Mouse (Mus musculus) hindbrain, embryonic 13.5 days (tissue): ENCODE measurements around the gene Trim50. TPM values are rescaled to one million over a fixed set of nuclear protein-coding genes. Genes with fewer than 3 reads are reported as not detected.

Experiments
- ATAC-seq: fragments of 200-750 bp; cut with Nextera tagmentation; 2 replicates; pipeline ENCODE4 v1.8.0; 2017; ENCODE audit warnings: moderate TSS enrichment; ENCODE audit not compliant: low FRiP score
- H3K27ac ChIP-seq: fragments of 300-500 bp; sonication (generic); 2 replicates; pipeline ENCODE4 v1.5.1; 2015; ENCODE audit warnings: inconsistent platforms, mild to moderate bottlenecking, moderate library complexity
- H3K27me3 ChIP-seq: fragments of 300-500 bp; sonication (generic); 2 replicates; pipeline ENCODE4 v1.6.1; 2015; ENCODE audit warnings: mild to moderate bottlenecking, inconsistent platforms
- H3K36me3 ChIP-seq: fragments of 300-500 bp; sonication (generic); 2 replicates; pipeline ENCODE4 v1.6.1; 2015; ENCODE audit warnings: mild to moderate bottlenecking, inconsistent platforms
- H3K4me1 ChIP-seq: fragments of 300-500 bp; sonication (generic); replicated peaks from 2 replicates; pipeline ENCODE4 v1.6.1; 2015; ENCODE audit warnings: inconsistent platforms
- H3K4me2 ChIP-seq: fragments of 300-500 bp; sonication (generic); 2 replicates; pipeline ENCODE4 v1.6.1; 2015; ENCODE audit warnings: inconsistent platforms, mild to moderate bottlenecking, moderate library complexity
- H3K4me3 ChIP-seq: fragments of 300-500 bp; sonication (generic); 2 replicates; pipeline ENCODE4 v1.5.1; 2015; ENCODE audit warnings: mild to moderate bottlenecking, inconsistent platforms
- H3K9ac ChIP-seq: fragments of 300-500 bp; sonication (generic); 2 replicates; pipeline ENCODE4 v1.6.1; 2015; ENCODE audit warnings: mild to moderate bottlenecking, inconsistent platforms
- H3K9me3 ChIP-seq: fragments of 300-500 bp; sonication (generic); 2 replicates; pipeline ENCODE4 v1.6.1; 2016; ENCODE audit warnings: inconsistent platforms
- WGBS: fragments of 180-500 bp; shearing (Covaris S2); methylation state at CpG from one replicate; pipeline ENCODE4 v1.1.7; 2015; 5-methylcytosine and 5-hydroxymethylcytosine counted together
- polyA plus RNA-seq: library from polyadenylated mRNA; unstranded; fragments of >200 nt; fragmentation: Nextera tagmentation; extraction: Ambion mirVana; gene quantifications from 2 replicates; pipeline ENCODE4 v1.2.1, GENCODE M21; 2015

Gene Trim50
- not detected in 2 replicates for polyA plus RNA-seq

DNA sequence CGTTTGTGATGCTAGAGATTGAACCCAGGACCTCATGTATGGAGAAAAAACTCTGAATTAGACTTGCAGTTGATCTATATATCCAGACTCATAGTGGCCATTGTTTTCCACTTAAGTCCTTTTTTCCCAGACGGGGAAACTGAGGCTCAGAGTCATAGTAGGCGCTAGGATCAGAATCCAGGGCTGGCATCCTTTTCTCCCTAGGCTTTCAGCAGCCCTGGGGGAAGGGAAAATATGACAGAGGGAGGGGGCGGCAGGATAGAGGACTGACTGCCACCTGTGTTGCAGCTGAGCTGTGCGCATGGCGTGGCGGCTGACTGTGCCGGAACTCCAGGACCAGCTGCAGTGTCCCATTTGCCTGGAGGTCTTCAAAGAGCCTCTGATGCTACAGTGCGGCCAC is at the start of gene Trim50:
Trim50 (plus strand) TSS at position 301 of the 400 bp plus-strand sequence.
- Histone ChIP-seq H3K36me3 (no peaks in the 10 kb centered on the region), H3K27me3 (peaks cover 22% of the 10 kb centered on the region), H3K4me1 (no peaks in the 10 kb centered on the region), H3K4me3 (no peak within 1 kb of the TSS), H3K4me2 (no peak within 1 kb of the TSS), H3K9me3 (peaks cover 3% of the 10 kb centered on the region; the same call in 1 of the 2 replicates), H3K27ac (no peak within 1 kb of the TSS), H3K9ac (no peak within 1 kb of the TSS)
- WGBS, result 55% methylated on average over 9 of the region's 9 CpGs
- no peak for ATAC-seq

DNA sequence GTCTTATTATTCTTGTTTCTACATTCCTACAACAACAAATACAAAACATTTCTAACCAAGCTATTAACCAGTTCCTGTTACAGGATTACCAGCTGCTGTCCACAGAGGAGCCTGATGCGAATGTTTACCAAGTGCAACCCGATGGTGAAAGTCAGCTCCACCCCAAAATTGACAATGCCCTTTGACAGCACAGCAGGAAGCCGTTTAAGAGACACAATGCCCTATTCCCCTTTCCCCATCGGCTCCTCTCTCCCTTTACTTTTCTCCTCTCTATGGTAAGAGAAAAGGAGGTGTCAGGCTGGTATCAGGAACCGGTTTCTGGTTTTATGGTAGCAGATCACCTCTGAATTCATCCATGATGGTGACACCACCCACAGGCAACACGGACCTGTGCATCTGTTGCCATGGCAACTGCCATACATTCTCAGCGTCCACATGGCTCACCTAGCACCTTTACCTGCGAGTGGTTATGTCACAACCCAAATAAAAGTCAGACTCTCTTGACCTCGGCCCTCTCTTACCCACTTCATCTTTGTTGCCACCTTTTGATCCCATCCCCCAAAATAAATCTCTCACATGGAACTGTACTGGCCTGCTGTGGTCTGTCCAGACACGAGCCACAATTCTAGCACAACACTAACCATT is 46.7 kb upstream of the Trim50 start:
- Histone ChIP-seq H3K27me3 (peaks cover 7% of the 10 kb centered on the region; the same call in 1 of the 2 replicates), H3K4me3 (no peak overlapping the region), H3K9ac (no peak overlapping the region), H3K9me3 (no peaks in the 10 kb centered on the region), H3K4me1 (no peaks in the 10 kb centered on the region), H3K4me2 (no peak overlapping the region), H3K27ac (no peak overlapping the region), H3K36me3 (no peaks in the 10 kb centered on the region)
- no peak for ATAC-seq
- WGBS, result 45% methylated on average over 10 of the region's 10 CpGs

DNA sequence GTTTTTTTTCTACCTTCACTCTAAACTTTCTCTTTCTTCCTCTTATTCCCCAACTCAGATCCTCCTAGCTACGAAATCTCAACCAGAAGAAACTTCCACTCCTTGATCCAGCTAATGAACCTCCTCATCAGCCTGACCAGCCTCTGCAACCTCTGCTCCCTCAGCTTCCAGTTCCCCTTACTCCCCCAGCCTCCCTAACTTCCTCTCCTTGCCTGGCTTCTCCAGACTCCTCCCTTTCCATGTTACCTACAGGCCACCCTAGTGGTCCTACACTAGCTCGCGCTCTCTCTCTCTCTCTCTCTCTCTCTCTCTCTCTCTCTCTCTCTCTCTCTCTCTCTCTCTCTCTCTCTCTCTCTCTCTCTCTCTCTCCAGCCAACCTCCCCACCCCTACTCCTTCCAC is 36.9 kb upstream of the Trim50 start:
- no peak overlapping the region for H3K4me3 ChIP-seq
- no peak overlapping the region for H3K9ac ChIP-seq
- no peak overlapping the region for H3K27ac ChIP-seq
- H3K27me3 ChIP-seq, result 0 out of 2 replicates have a peak, but pooled peaks cover 4% of the 10 kb centered on the region
- no peaks in the 10 kb centered on the region for H3K4me1 ChIP-seq
- no peaks in the 10 kb centered on the region for H3K36me3 ChIP-seq
- WGBS, result 68% methylated on average over 3 of the region's 3 CpGs
- no peaks in the 10 kb centered on the region for H3K9me3 ChIP-seq
- no peak overlapping the region for H3K4me2 ChIP-seq
- ATAC-seq, result no peak

DNA sequence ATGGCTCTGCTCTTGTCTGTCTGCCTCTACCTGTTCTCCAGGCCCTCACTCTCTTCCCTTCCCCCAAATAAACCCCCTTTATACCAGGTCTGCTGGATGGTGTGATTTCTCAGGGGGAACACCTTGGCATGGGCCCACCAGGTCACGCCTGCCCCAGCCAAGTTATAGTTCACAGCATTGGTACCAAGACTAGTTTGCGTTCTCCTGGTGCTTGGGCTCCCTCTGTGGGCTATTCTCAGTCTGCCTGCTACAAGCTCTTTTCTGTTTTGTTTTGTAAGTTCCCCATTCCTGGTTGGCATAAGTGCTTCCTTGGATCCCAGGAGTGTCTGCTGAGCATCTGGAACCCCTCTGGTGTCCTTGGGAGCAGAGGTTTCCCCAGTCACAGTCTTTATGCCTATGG is 33.2 kb upstream of the Trim50 start:
- no peak overlapping the region for H3K9ac ChIP-seq
- no peak overlapping the region for H3K4me2 ChIP-seq
- no peaks in the 10 kb centered on the region for H3K27me3 ChIP-seq
- H3K27ac ChIP-seq, result no peak overlapping the region
- no peaks in the 10 kb centered on the region for H3K9me3 ChIP-seq
- no peaks in the 10 kb centered on the region for H3K4me1 ChIP-seq
- H3K4me3 ChIP-seq, result no peak overlapping the region
- no peaks in the 10 kb centered on the region for H3K36me3 ChIP-seq
- ATAC-seq, result no peak
- WGBS, result 65% methylated on average over 2 of the region's 2 CpGs

DNA sequence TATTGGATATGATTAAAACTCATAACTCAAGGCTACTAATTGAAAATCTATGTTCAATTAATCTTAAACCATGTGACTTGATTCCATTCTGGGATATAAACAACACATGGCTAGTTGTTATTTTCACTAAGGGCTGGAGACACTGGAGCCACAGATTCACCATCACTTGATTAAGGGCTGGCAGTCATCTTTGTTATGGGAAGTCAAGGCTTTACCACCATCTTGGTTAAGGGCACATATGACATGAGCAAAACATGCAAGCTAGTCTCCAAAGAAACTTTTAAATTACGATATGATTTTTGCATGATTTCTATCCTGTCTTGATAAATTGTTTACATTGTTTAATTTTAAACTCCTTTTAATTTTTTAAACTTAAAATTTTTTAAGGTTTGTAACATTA is 30.9 kb upstream of the Trim50 start:
- Histone ChIP-seq H3K4me1 (no peaks in the 10 kb centered on the region), H3K4me3 (no peak overlapping the region), H3K9me3 (no peaks in the 10 kb centered on the region), H3K27ac (no peak overlapping the region), H3K36me3 (no peaks in the 10 kb centered on the region), H3K4me2 (no peak overlapping the region), H3K27me3 (no peaks in the 10 kb centered on the region), H3K9ac (no peak overlapping the region)
- WGBS, result 87% methylated on average over 1 of the region's 1 CpGs
- ATAC-seq, result no peak

DNA sequence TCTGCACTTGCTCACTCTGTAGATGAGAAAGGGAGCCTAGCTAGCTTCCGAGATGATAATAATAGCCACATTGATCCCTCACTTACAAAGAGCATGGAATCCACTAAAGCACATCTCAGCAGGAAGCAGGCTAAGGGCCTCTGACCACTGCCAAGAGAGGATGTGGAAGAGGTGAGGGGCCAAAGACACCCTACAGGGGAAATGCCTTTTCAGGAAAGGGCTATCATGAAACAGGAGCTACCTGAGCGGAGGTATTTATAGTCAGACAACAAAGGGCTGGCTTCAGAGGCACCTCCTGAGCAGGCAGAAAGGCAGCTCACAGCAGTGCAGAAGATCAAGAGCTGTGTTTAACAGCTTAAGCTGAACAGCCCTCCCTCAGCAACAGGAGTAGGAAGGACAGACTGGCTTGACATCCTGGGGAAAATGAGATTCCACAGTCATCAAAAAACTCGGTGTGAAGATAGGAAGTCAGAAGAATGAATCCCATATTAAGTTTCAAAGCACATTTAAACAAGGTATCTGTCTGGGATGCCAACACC is 26.9 kb upstream of the Trim50 start:
- H3K9ac ChIP-seq, result 0 out of 2 replicates have a peak overlapping the region, but pooled peaks have one; percentile 5
- H3K27ac ChIP-seq, result no peak overlapping the region
- H3K4me1 ChIP-seq, result no peaks in the 10 kb centered on the region
- no peak for ATAC-seq
- 16% methylated on average over 3 of the region's 3 CpGs for WGBS
- no peaks in the 10 kb centered on the region for H3K27me3 ChIP-seq
- no peak overlapping the region for H3K4me2 ChIP-seq
- H3K36me3 ChIP-seq, result no peaks in the 10 kb centered on the region
- no peaks in the 10 kb centered on the region for H3K9me3 ChIP-seq
- no peak overlapping the region for H3K4me3 ChIP-seq

DNA sequence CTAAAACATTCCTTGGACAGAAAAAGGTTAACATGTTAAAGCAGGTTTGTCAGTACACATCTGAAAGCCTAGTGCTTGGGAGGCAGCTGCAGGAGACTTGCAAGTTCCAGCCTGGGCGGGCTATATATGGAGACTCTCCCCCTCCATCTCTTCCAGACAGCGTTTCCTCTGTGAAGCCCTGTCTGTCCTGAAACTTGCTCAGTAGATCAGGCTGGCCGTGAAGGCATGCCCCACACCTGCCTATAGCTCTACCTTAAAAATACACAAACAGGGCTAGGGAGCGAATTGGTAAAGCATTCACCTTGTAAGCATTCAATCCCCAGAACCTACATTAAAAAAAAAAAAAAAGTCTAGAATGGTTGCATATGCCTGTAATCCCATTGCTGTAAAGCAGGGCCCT is 23.6 kb upstream of the Trim50 start:
- WGBS, result 86% methylated on average over 4 of the region's 4 CpGs
- Histone ChIP-seq H3K4me2 (no peak overlapping the region), H3K9ac (no peak overlapping the region), H3K27me3 (no peaks in the 10 kb centered on the region), H3K36me3 (no peaks in the 10 kb centered on the region), H3K4me3 (no peak overlapping the region), H3K9me3 (no peaks in the 10 kb centered on the region), H3K4me1 (no peaks in the 10 kb centered on the region), H3K27ac (no peak overlapping the region)
- ATAC-seq, result no peak

DNA sequence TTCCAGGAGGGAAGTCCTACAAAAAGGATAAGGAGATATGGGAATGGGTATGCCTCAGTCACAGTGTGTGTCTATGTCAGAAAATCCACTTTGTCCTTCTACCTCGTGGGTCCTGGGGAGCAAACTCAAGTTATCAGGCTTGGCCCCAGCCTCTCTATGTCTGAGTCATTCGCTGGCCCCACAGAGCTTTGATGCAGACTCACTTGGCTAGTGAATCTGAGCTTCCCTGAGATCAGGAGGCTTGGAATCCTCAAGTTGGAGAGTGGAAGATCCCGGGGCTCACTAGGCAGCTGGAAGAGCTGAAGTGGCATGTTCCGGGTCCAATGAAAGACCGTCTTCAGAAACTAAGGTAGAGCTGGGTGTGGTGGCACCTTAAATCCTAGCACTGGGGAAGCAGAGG is 22.9 kb upstream of the Trim50 start:
- WGBS, result 86% methylated on average over 5 of the region's 5 CpGs
- no peaks in the 10 kb centered on the region for H3K9me3 ChIP-seq
- no peak overlapping the region for H3K4me2 ChIP-seq
- no peak overlapping the region for H3K9ac ChIP-seq
- no peak for ATAC-seq
- H3K27ac ChIP-seq, result no peak overlapping the region
- H3K36me3 ChIP-seq, result no peaks in the 10 kb centered on the region
- no peak overlapping the region for H3K4me3 ChIP-seq
- no peaks in the 10 kb centered on the region for H3K4me1 ChIP-seq
- no peaks in the 10 kb centered on the region for H3K27me3 ChIP-seq

DNA sequence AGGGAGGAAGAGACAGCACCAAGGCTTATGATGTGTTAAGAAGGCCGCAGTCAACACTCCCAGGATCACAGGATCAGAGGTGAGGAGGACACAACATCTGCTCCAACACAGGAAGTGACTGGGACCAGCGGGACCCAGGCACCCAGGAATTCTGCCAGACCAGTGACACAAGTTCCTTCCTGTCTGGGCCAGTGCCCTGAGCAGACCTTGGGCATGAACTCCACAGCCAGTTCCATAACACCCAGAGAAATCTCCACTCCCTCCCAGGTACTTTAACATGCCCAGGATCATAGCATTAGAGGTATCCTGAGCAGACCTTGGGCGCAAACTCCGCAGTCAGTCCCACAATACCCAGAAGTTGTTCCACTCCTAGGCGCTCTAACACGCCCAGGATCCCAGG is 21.9 kb upstream of the Trim50 start:
- Histone ChIP-seq H3K9me3 (no peaks in the 10 kb centered on the region), H3K27ac (no peak overlapping the region), H3K36me3 (no peaks in the 10 kb centered on the region), H3K4me2 (no peak overlapping the region), H3K4me3 (no peak overlapping the region), H3K27me3 (no peaks in the 10 kb centered on the region), H3K4me1 (no peaks in the 10 kb centered on the region), H3K9ac (no peak overlapping the region)
- WGBS, result 91% methylated on average over 6 of the region's 6 CpGs
- ATAC-seq, result no peak

DNA sequence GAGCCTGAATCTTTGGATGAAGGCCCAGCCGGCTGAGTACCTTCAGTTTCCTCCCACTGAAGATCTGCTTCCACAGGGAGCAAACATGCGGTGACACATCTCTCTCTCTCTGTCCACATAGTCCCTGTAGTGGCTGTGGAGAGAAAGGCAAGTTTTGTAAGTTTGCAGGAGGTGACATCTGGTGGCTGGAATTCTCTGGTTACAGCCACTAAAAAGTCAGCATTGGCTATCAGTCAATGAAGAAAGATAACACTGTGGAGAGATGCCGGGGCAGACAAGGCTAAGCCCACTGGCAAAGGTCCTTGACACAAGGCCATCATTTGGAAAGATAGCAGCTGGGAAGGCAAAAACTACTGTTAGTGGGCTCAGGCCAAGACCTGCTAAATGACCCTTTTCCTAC is 15.5 kb upstream of the Trim50 start:
- no peak for ATAC-seq
- Histone ChIP-seq H3K27me3 (no peaks in the 10 kb centered on the region), H3K9me3 (no peaks in the 10 kb centered on the region)

DNA sequence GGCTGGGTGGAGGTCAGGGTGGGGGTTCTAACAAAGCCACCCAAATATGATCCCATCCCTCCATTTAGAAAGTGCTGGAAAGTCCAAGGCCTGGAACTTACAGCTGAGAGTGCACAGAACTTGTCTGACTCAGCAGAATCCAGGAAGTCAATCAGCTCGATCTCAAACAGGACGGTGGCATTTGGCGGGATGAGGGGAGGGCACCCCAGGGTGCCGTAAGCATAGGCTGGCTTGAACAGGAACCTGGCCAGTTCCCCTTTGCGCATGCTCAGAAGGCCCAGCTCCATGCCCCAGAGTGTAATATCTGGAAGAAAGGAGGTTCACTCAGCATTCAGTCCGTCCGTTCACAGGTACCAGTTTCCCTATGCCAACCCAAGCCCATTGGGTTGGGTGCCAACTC is 7.1 kb upstream of the Trim50 start:
- Histone ChIP-seq H3K4me2 (no peak overlapping the region), H3K9ac (no peak overlapping the region), H3K9me3 (no peaks in the 10 kb centered on the region), H3K27me3 (peaks cover 4% of the 10 kb centered on the region; the same call in 1 of the 2 replicates), H3K4me3 (no peak overlapping the region), H3K4me1 (no peaks in the 10 kb centered on the region), H3K36me3 (no peaks in the 10 kb centered on the region), H3K27ac (no peak overlapping the region)
- no peak for ATAC-seq
- WGBS, result 67% methylated on average over 7 of the region's 7 CpGs

More for the DNA sequence above, 15.5 kb upstream of the Trim50 start:
- Histone ChIP-seq H3K4me3 (no peak overlapping the region), H3K4me1 (no peaks in the 10 kb centered on the region), H3K36me3 (no peaks in the 10 kb centered on the region), H3K4me2 (no peak overlapping the region), H3K27ac (no peak overlapping the region), H3K9ac (no peak overlapping the region)
- 72% methylated on average over 3 of the region's 3 CpGs for WGBS

DNA sequence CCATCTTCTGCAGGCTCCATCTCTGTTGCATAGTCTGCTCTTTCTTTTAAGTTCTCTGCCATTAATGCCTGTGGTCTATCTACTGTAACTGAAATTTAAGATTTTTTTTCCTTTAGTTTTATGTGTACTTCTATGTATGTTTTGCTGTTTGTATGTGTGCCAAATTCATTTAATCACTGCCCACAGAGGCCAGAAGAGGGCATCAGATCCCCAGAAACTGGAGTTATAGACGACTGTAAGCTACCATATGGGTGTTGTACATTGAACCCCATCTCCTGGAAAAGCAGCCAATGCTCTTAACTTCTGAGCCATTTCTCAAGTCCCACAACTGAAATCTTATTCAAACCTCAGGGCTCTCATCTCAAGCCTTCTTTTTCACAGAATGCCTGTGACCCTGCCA is 6.7 kb upstream of the Trim50 start:
- Histone ChIP-seq H3K9ac (no peak overlapping the region), H3K27ac (no peak overlapping the region), H3K4me3 (no peak overlapping the region), H3K4me1 (no peaks in the 10 kb centered on the region), H3K36me3 (no peaks in the 10 kb centered on the region), H3K4me2 (no peak overlapping the region), H3K27me3 (peaks cover 4% of the 10 kb centered on the region; the same call in 1 of the 2 replicates), H3K9me3 (no peaks in the 10 kb centered on the region)
- WGBS, result 22% methylated on average over 1 of the region's 1 CpGs
- no peak for ATAC-seq

DNA sequence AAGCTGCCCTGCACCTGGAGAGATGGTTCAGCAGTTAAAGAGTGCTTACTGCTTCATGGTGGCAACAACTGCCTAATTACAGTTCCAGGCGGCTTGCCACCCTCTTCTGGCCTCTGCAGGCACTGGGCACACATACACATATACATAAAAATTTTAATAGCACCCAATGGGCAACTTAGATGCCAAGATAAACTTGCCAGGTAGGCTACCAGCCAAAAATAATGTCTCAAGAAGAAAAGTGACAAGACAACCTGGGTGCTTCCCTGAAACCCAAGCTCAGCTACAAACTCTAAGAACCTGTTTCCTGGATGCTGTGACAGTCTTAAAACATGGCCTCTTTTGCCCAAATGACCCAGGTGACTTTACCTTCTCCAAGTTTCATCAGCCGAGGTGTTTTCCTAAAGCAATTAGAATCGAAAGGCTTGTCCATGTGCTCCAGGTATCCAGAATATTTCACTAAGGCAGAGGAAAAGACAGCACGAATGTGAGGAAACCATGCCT is 5.5 kb upstream of the Trim50 start:
- 68% methylated on average over 4 of the region's 4 CpGs for WGBS
- Histone ChIP-seq H3K9ac (no peak overlapping the region), H3K4me3 (no peak overlapping the region), H3K4me1 (no peaks in the 10 kb centered on the region), H3K9me3 (no peaks in the 10 kb centered on the region), H3K27me3 (peaks cover 6% of the 10 kb centered on the region; the same call in 1 of the 2 replicates), H3K36me3 (no peaks in the 10 kb centered on the region), H3K4me2 (no peak overlapping the region), H3K27ac (no peak overlapping the region)
- no peak for ATAC-seq
